Mouse (Mus musculus): Measurements from ENCODE around the gene Actb. TPM values are rescaled to one million over a fixed set of nuclear protein-coding genes. Genes with fewer than 3 reads are reported as not detected.

The Actb gene
- polyA plus RNA-seq, 1 experiment: 1,228 TPM

Other genes with a start within 250 kb of the Actb start
- gene Slc29a4, start 214.2 kb downstream of the Actb start, polyA plus RNA-seq (2012; ENCODE audit: insufficient read depth, insufficient read length, missing spikeins): 0.75 TPM in 1 of 2 replicates, not detected in the other
- 10.6 and 13.2 TPM in 2 replicates for gene Tnrc18, start 89.1 kb downstream of the Actb start, polyA plus RNA-seq (2012; ENCODE audit: insufficient read depth, insufficient read length, missing spikeins)
- gene Fbxl18, start 11.3 kb downstream of the Actb start, polyA plus RNA-seq (2012; ENCODE audit: insufficient read depth, insufficient read length, missing spikeins): 2.7 and 2.9 TPM in 2 replicates
- gene Fscn1, start 53.6 kb upstream of the Actb start, polyA plus RNA-seq (2012; ENCODE audit: insufficient read depth, insufficient read length, missing spikeins): 9.1 and 16.2 TPM in 2 replicates
- gene Rnf216, start 206.2 kb upstream of the Actb start, polyA plus RNA-seq (2012; ENCODE audit: insufficient read depth, insufficient read length, missing spikeins): 12.5 and 14.6 TPM in 2 replicates
- not detected in 2 replicates for gene Olfr718-ps1, start 240.8 kb upstream of the Actb start, polyA plus RNA-seq (2012; ENCODE audit: insufficient read depth, insufficient read length, missing spikeins)